Mouse (Mus musculus): ENCODE measurements around the gene Trpc4ap. TPM values are rescaled to one million over a fixed set of nuclear protein-coding genes. Genes with fewer than 3 reads are reported as not detected.
"Not testable (repeated sequence)": the region's sequence is repeated elsewhere in the genome, so short reads cannot be mapped to it uniquely, and the experiment has no call there.

Trpc4ap gene
- polyA plus RNA-seq, 1 experiment from 2014 or later, result 133 TPM

- WGBS, result 79% methylated on average over 12 of the region's 12 CpGs
- Histone ChIP-seq H3K9ac (no peak overlapping the region), H3K4me3 (no peak overlapping the region), H3K4me2 (no peak overlapping the region), H3K36me3 (peaks cover 11% of the 10 kb centered on the region; the same call in 1 of the 2 replicates), H3K27me3 (no peaks in the 10 kb centered on the region), H3K4me1 (no peaks in the 10 kb centered on the region), H3K9me3 (no peaks in the 10 kb centered on the region), H3K27ac (no peak overlapping the region)
- ATAC-seq (ENCODE audit: borderline replicate concordance, extremely low read depth, low FRiP score, low TSS enrichment), result no peak
Observed at GRCm38 (mm10) chr2:155717082-155717990, 25.2 kb upstream of the Trpc4ap start.

GRCm38 (mm10) chr2:155710557-155710956 is 18.4 kb upstream of the Trpc4ap start:
- Histone ChIP-seq H3K27ac (no peak overlapping the region), H3K4me3 (no peak overlapping the region), H3K9ac (no peak overlapping the region), H3K4me2 (no peak overlapping the region), H3K27me3 (no peaks in the 10 kb centered on the region), H3K36me3 (peaks cover 29% of the 10 kb centered on the region), H3K4me1 (no peaks in the 10 kb centered on the region), H3K9me3 (no peaks in the 10 kb centered on the region)
- ATAC-seq (ENCODE audit: borderline replicate concordance, extremely low read depth, low FRiP score, low TSS enrichment), result no peak
- 87% methylated on average over 11 of the region's 11 CpGs for WGBS

- no peak for ATAC-seq (ENCODE audit: borderline replicate concordance, extremely low read depth, low FRiP score, low TSS enrichment)
- Histone ChIP-seq H3K36me3 (peaks cover 27% of the 10 kb centered on the region), H3K4me1 (no peaks in the 10 kb centered on the region), H3K27ac (no peak overlapping the region), H3K4me3 (no peak overlapping the region), H3K9me3 (no peaks in the 10 kb centered on the region), H3K27me3 (no peaks in the 10 kb centered on the region), H3K9ac (no peak overlapping the region), H3K4me2 (no peak overlapping the region)
- WGBS, result 74% methylated on average over 4 of the region's 4 CpGs
Observed at GRCm38 (mm10) chr2:155707251-155707650, 15.1 kb upstream of the Trpc4ap start.

GRCm38 (mm10) chr2:155703630-155704029 is 11.4 kb upstream of the Trpc4ap start:
- WGBS, result 70% methylated on average over 4 of the region's 4 CpGs
- Histone ChIP-seq H3K4me2 (no peak overlapping the region), H3K27me3 (no peaks in the 10 kb centered on the region)

GRCm38 (mm10) chr2:155701399-155701919 is 9.3 kb upstream of the Trpc4ap start:
- H3K4me3 ChIP-seq, result no peak overlapping the region
- no peak for ATAC-seq (ENCODE audit: borderline replicate concordance, extremely low read depth, low FRiP score, low TSS enrichment)
- no peaks in the 10 kb centered on the region for H3K9me3 ChIP-seq
- no peak overlapping the region for H3K27ac ChIP-seq
- no peak overlapping the region for H3K9ac ChIP-seq
- H3K36me3 ChIP-seq, result peaks cover 8% of the 10 kb centered on the region
- no peaks in the 10 kb centered on the region for H3K27me3 ChIP-seq
- WGBS, result 60% methylated on average over 19 of the region's 19 CpGs
- H3K4me2 ChIP-seq, result no peak overlapping the region
- H3K4me1 ChIP-seq, result no peaks in the 10 kb centered on the region

More at GRCm38 (mm10) chr2:155703630-155704029, 11.4 kb upstream of the Trpc4ap start:
- H3K4me3 ChIP-seq, result no peak overlapping the region
- no peak overlapping the region for H3K27ac ChIP-seq
- no peak for ATAC-seq (ENCODE audit: borderline replicate concordance, extremely low read depth, low FRiP score, low TSS enrichment)
- H3K4me1 ChIP-seq, result no peaks in the 10 kb centered on the region
- peaks cover 15% of the 10 kb centered on the region for H3K36me3 ChIP-seq
- no peak overlapping the region for H3K9ac ChIP-seq
- no peaks in the 10 kb centered on the region for H3K9me3 ChIP-seq

GRCm38 (mm10) chr2:155698443-155698842 is 6.3 kb upstream of the Trpc4ap start:
- H3K4me2 ChIP-seq; H3K4me1 ChIP-seq; ATAC-seq (ENCODE audit: borderline replicate concordance, extremely low read depth, low FRiP score, low TSS enrichment); H3K27me3 ChIP-seq; H3K9me3 ChIP-seq; H3K36me3 ChIP-seq; H3K9ac ChIP-seq; H3K27ac ChIP-seq; H3K4me3 ChIP-seq: not testable (repeated sequence)
- 90% methylated on average over 6 of the region's 6 CpGs for WGBS

GRCm38 (mm10) chr2:155696851-155697250 is 4.7 kb upstream of the Trpc4ap start:
- 62% methylated on average over 7 of the region's 7 CpGs for WGBS
- H3K9ac ChIP-seq, result no peak overlapping the region
- H3K4me3 ChIP-seq, result no peak overlapping the region
- no peak overlapping the region for H3K27ac ChIP-seq
- H3K4me1 ChIP-seq, result no peaks in the 10 kb centered on the region
- no peak for ATAC-seq (ENCODE audit: borderline replicate concordance, extremely low read depth, low FRiP score, low TSS enrichment)
- no peaks in the 10 kb centered on the region for H3K9me3 ChIP-seq
- no peak overlapping the region for H3K4me2 ChIP-seq
- no peaks in the 10 kb centered on the region for H3K27me3 ChIP-seq
- H3K36me3 ChIP-seq, result no peaks in the 10 kb centered on the region

- no peak overlapping the region for H3K4me3 ChIP-seq
- H3K27me3 ChIP-seq, result no peaks in the 10 kb centered on the region
- 18% methylated on average over 7 of the region's 7 CpGs for WGBS
- no peaks in the 10 kb centered on the region for H3K9me3 ChIP-seq
- H3K4me2 ChIP-seq, result no peak overlapping the region
- H3K36me3 ChIP-seq, result no peaks in the 10 kb centered on the region
- no peak overlapping the region for H3K9ac ChIP-seq
- no peak overlapping the region for H3K27ac ChIP-seq
- no peak for ATAC-seq (ENCODE audit: borderline replicate concordance, extremely low read depth, low FRiP score, low TSS enrichment)
- H3K4me1 ChIP-seq, result peaks cover 2% of the 10 kb centered on the region
Observed at GRCm38 (mm10) chr2:155696091-155696558, 3.9 kb upstream of the Trpc4ap start.

- H3K9me3 ChIP-seq, result no peaks in the 10 kb centered on the region
- H3K4me1 ChIP-seq, result peaks cover 9% of the 10 kb centered on the region
- no peak overlapping the region for H3K4me3 ChIP-seq
- H3K9ac ChIP-seq, result no peak overlapping the region
- H3K4me2 ChIP-seq, result no peak overlapping the region
- ATAC-seq (ENCODE audit: borderline replicate concordance, extremely low read depth, low FRiP score, low TSS enrichment), result no peak
- 65% methylated on average over 3 of the region's 3 CpGs for WGBS
- H3K27me3 ChIP-seq, result no peaks in the 10 kb centered on the region
- H3K36me3 ChIP-seq, result no peaks in the 10 kb centered on the region
- no peak overlapping the region for H3K27ac ChIP-seq
Observed at GRCm38 (mm10) chr2:155695316-155695715, 3.1 kb upstream of the Trpc4ap start.

- Histone ChIP-seq H3K4me2 (no peak overlapping the region), H3K9me3 (no peaks in the 10 kb centered on the region), H3K27ac (no peak overlapping the region), H3K9ac (no peak overlapping the region), H3K4me3 (no peak overlapping the region), H3K27me3 (no peaks in the 10 kb centered on the region), H3K4me1 (peaks cover 12% of the 10 kb centered on the region), H3K36me3 (no peaks in the 10 kb centered on the region)
- no peak for ATAC-seq (ENCODE audit: borderline replicate concordance, extremely low read depth, low FRiP score, low TSS enrichment)
- 65% methylated on average over 2 of the region's 2 CpGs for WGBS
Observed at GRCm38 (mm10) chr2:155694564-155694963, 2.4 kb upstream of the Trpc4ap start.

GRCm38 (mm10) chr2:155693136-155693535 is 952 bp upstream of the Trpc4ap start:
- no peak for ATAC-seq (ENCODE audit: borderline replicate concordance, extremely low read depth, low FRiP score, low TSS enrichment)
- H3K9me3 ChIP-seq, result no peaks in the 10 kb centered on the region

GRCm38 (mm10) chr2:155691336-155691722 is 855 bp downstream of the Trpc4ap start:
- H3K4me3 ChIP-seq, result peak overlapping the region; percentile 90
- H3K4me1 ChIP-seq, result peaks cover 12% of the 10 kb centered on the region
- peak overlapping the region; percentile 96 for H3K9ac ChIP-seq
- no peak for ATAC-seq (ENCODE audit: borderline replicate concordance, extremely low read depth, low FRiP score, low TSS enrichment)
- 0 out of 2 replicates have a peak, but pooled peaks cover 5% of the 10 kb centered on the region for H3K36me3 ChIP-seq
- H3K4me2 ChIP-seq, result peak overlapping the region; percentile 74
- WGBS, result 4% methylated on average over 8 of the region's 8 CpGs
- no peaks in the 10 kb centered on the region for H3K27me3 ChIP-seq
- H3K9me3 ChIP-seq, result no peaks in the 10 kb centered on the region
- H3K27ac ChIP-seq, result peak overlapping the region; percentile 90

More at GRCm38 (mm10) chr2:155693136-155693535, 952 bp upstream of the Trpc4ap start:
- 76% methylated on average over 4 of the region's 4 CpGs for WGBS
- no peaks in the 10 kb centered on the region for H3K27me3 ChIP-seq
- H3K27ac ChIP-seq, result no peak overlapping the region
- no peak overlapping the region for H3K4me2 ChIP-seq
- no peak overlapping the region for H3K9ac ChIP-seq
- no peaks in the 10 kb centered on the region for H3K36me3 ChIP-seq
- H3K4me3 ChIP-seq, result no peak overlapping the region
- peaks cover 12% of the 10 kb centered on the region for H3K4me1 ChIP-seq

Measured in lung, embryonic 15.5 days (tissue).